Comparison of ENCODE assay signal across 9 mouse cellular contexts in genomic region chr19:25340630-25341620, GRCm38 (mm10).
A peak's percentile ranks its signal among the peaks of the same experiment; 100 is the strongest.
DNase-seq lines count a peak whose midpoint lies in the region; ATAC-seq and TF ChIP-seq lines count a peak whose summit lies in the region.
"Had no signal": no experiment of that assay in that cellular context is flagged by ENCODE, and none has a peak within 500 bp of the region (broad histone marks: within the 10 kb centered on the region; RNA-seq: fewer than 3 reads in every experiment).

No protein-coding gene starts in this region.

- H3K27ac ChIP-seq in hindbrain, embryonic 10.5 days, result 0 out of 2 replicates have a peak overlapping the region, but pooled peaks have one; percentile 59
- no peak overlapping the region for H3K27ac ChIP-seq in limb, embryonic 14.5 days (replicated peaks; ENCODE audit: low read depth, low read length)
- H3K27ac ChIP-seq in neural tube, embryonic 12.5 days, result no peak overlapping the region

- no peaks in the 10 kb centered on the region for H3K36me3 ChIP-seq in hindbrain, embryonic 10.5 days
- H3K36me3 ChIP-seq in limb, embryonic 14.5 days (ENCODE audit: control insufficient read depth, insufficient read depth, low read length), result no peaks in the 10 kb centered on the region
- H3K36me3 ChIP-seq in neural tube, embryonic 12.5 days, result no peaks in the 10 kb centered on the region

- no peaks in the 10 kb centered on the region for H3K9me3 ChIP-seq in hindbrain, embryonic 10.5 days
- H3K9me3 ChIP-seq in limb, embryonic 14.5 days (ENCODE audit: control insufficient read depth, low read length), result no peaks in the 10 kb centered on the region
- no peaks in the 10 kb centered on the region for H3K9me3 ChIP-seq in neural tube, embryonic 12.5 days

- TF ChIP-seq POLR2A in limb, embryonic 14.5 days (IDR thresholded peaks at IDR 0.05; ENCODE audit: borderline replicate concordance, extremely low read depth, insufficient read depth, insufficient read length), result no peak

- H3K4me1 ChIP-seq in hindbrain, embryonic 10.5 days (replicated peaks), result peaks cover 13% of the 10 kb centered on the region
- H3K4me1 ChIP-seq in limb, embryonic 14.5 days (ENCODE audit: control insufficient read depth, insufficient read depth, low read length), result peaks cover 14% of the 10 kb centered on the region
- no peaks in the 10 kb centered on the region for H3K4me1 ChIP-seq in neural tube, embryonic 12.5 days

- H3K4me3 ChIP-seq in hindbrain, embryonic 10.5 days, result no peak overlapping the region
- H3K4me3 ChIP-seq in limb, embryonic 14.5 days (replicated peaks; ENCODE audit: low read length), result no peak overlapping the region
- H3K4me3 ChIP-seq in neural tube, embryonic 12.5 days, result no peak overlapping the region
- H3K4me3 ChIP-seq: erythroblast, embryonic 14.5 days had no signal

- H3K9ac ChIP-seq in limb, embryonic 14.5 days (ENCODE audit: low read depth, low read length, severe bottlenecking), result no peak overlapping the region
- H3K9ac ChIP-seq in neural tube, embryonic 12.5 days, result no peak overlapping the region

- no peak overlapping the region for H3K4me2 ChIP-seq in limb, embryonic 14.5 days (replicated peaks; ENCODE audit: low read depth, low read length, severe bottlenecking)
- no peak overlapping the region for H3K4me2 ChIP-seq in neural tube, embryonic 12.5 days (replicated peaks)

- ATAC-seq in limb, embryonic 14.5 days (ENCODE audit: low FRiP score, low read depth), result peak; percentile 50; the same call in 1 of the 2 replicates
- ATAC-seq in neural tube, embryonic 12.5 days (ENCODE audit: low FRiP score, low read depth), result peak; percentile 72

- peak; percentile 30 for DNase-seq in adrenal gland, postnatal 10 days
- DNase-seq in adrenal gland, postnatal 25 days, result no peak
- DNase-seq in 3134 (ENCODE audit: extremely low read depth, insufficient read length, low spot score), result peak; percentile 31
- peak; percentile 54 for DNase-seq in embryo, embryonic 11.5 days (ENCODE audit: low read depth, low spot score)
- peak; percentile 35 for DNase-seq in hindbrain, embryonic 10.5 days (ENCODE audit: low spot score)
- DNase-seq in limb, embryonic 14.5 days (ENCODE audit: low spot score), result peak; percentile 83
- DNase-seq in ovary, postnatal 36 days (ENCODE audit: low spot score), result no peak

- 46% methylated on average over 11 of the region's 11 CpGs for WGBS in hindbrain, embryonic 10.5 days
- 46% methylated on average over 11 of the region's 11 CpGs for WGBS in limb, embryonic 14.5 days
- WGBS in neural tube, embryonic 12.5 days, result 50% methylated on average over 11 of the region's 11 CpGs

- H3K27me3 ChIP-seq in hindbrain, embryonic 10.5 days (ENCODE audit: insufficient read depth, poor library complexity, severe bottlenecking), result no peaks in the 10 kb centered on the region
- no peaks in the 10 kb centered on the region for H3K27me3 ChIP-seq in limb, embryonic 14.5 days (ENCODE audit: control insufficient read depth, insufficient read depth, low read length)
- H3K27me3 ChIP-seq in neural tube, embryonic 12.5 days (replicated peaks), result no peaks in the 10 kb centered on the region

Comparison
In these comparisons a context has a peak if more than half of its experiments do, and no peak if none do; other contexts are left out.
1. DNase-seq: peak in adrenal gland, postnatal 10 days (single experiment), 3134 (single experiment), embryo, embryonic 11.5 days (single experiment), hindbrain, embryonic 10.5 days (single experiment) and limb, embryonic 14.5 days (single experiment); none in adrenal gland, postnatal 25 days (single experiment) and ovary, postnatal 36 days (single experiment).